Comparison of ENCODE assay signal across 24 mouse cellular contexts in the genomic region with DNA sequence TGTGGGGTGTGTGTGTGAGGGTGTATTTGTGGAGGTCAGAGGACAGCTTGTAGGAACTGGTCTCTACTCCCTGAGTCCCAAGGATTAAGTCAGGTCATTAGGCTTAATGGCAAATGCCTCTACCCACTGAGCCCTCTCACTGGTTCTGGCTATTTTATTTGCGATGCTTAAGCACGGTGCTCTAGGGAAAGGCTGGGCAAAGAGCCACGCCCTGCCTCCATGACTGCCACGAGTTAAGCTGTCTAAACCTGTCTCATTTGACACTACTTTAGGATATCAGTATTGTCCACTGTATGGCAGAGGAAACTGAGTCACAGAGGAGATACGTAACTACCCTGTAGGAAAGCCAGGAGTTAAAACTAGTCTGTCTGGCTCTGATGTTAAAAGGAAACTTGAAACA. TPM values are rescaled to one million over a fixed set of nuclear protein-coding genes. Genes with fewer than 3 reads are reported as not detected.
DNase-seq lines count a peak whose midpoint lies in the region; ATAC-seq lines count a peak whose summit lies in the region.
"Had no signal": no experiment of that assay in that cellular context is flagged by ENCODE, and none has a peak within 500 bp of the region (broad histone marks: within the 10 kb centered on the region; RNA-seq: fewer than 3 reads in every experiment).

No protein-coding gene starts in this region.

- DNase-seq in heart, embryonic 10.5 days (ENCODE audit: low spot score), result no peak
- DNase-seq in heart, postnatal 25 days (ENCODE audit: low spot score), result no peak
- peak; percentile 16 for DNase-seq in lung, postnatal 10 days
- DNase-seq in lung, postnatal 14 days, result no peak
- DNase-seq in layer of hippocampus, postnatal 14 days (ENCODE audit: low spot score in 2 of 2), result no peak
- DNase-seq: cerebellum, adult 11 months; forebrain, postnatal 0 days; gastrocnemius, postnatal 25 days; heart, adult 2 months; kidney, postnatal 36 days; left cerebral cortex, postnatal 4 days; thymus, postnatal 36 days had no signal

- H3K4me1 ChIP-seq in heart, embryonic 10.5 days, result peaks cover 43% of the 10 kb centered on the region
- peaks cover 37% of the 10 kb centered on the region for H3K4me1 ChIP-seq in intestine, embryonic 16.5 days (ENCODE audit: control insufficient read depth, insufficient read depth, low read length)
- H3K4me1 ChIP-seq in intestine, embryonic 15.5 days (replicated peaks), result peaks cover 20% of the 10 kb centered on the region; the same call in 1 of the 2 replicates

- H3K9ac ChIP-seq in intestine, embryonic 16.5 days (ENCODE audit: low read depth, low read length), result no peak overlapping the region
- no peak overlapping the region for H3K9ac ChIP-seq in intestine, embryonic 15.5 days
- H3K9ac ChIP-seq: forebrain, postnatal 0 days; kidney, embryonic 15.5 days; limb, embryonic 15.5 days; midbrain, embryonic 12.5 days; stomach, embryonic 15.5 days had no signal

- no peak overlapping the region for H3K4me3 ChIP-seq in heart, embryonic 10.5 days
- no peak overlapping the region for H3K4me3 ChIP-seq in intestine, embryonic 16.5 days (ENCODE audit: low read length)
- H3K4me3 ChIP-seq in intestine, embryonic 15.5 days (replicated peaks), result no peak overlapping the region
- H3K4me3 ChIP-seq: forebrain, embryonic 10.5 days; heart, adult 2 months; hindbrain, embryonic 10.5 days; kidney, embryonic 15.5 days; limb, embryonic 15.5 days; midbrain, embryonic 12.5 days; stomach, embryonic 15.5 days had no signal

- no peaks in the 10 kb centered on the region for H3K27me3 ChIP-seq in heart, embryonic 10.5 days (ENCODE audit: insufficient read depth, poor library complexity, severe bottlenecking)
- H3K27me3 ChIP-seq in intestine, embryonic 16.5 days (replicated peaks; ENCODE audit: control insufficient read depth, insufficient read depth, low read length), result no peaks in the 10 kb centered on the region
- no peaks in the 10 kb centered on the region for H3K27me3 ChIP-seq in intestine, embryonic 15.5 days (replicated peaks)
- H3K27me3 ChIP-seq: kidney, embryonic 15.5 days; limb, embryonic 15.5 days; midbrain, embryonic 12.5 days; stomach, embryonic 15.5 days had no signal

- no peak for ATAC-seq in intestine, embryonic 16.5 days
- no peak for ATAC-seq in intestine, embryonic 15.5 days
- peak; percentile 56 for ATAC-seq in megakaryocyte progenitor cell, adult 5-6 weeks (replicated peaks; ENCODE audit: poor library complexity)
- ATAC-seq: forebrain, postnatal 0 days; hindbrain, embryonic 16.5 days; intestine, postnatal 0 days had no signal

- H3K27ac ChIP-seq in heart, embryonic 10.5 days, result 0 out of 2 replicates have a peak overlapping the region, but pooled peaks have one; percentile 1
- H3K27ac ChIP-seq in intestine, embryonic 16.5 days (ENCODE audit: low read length), result no peak overlapping the region
- H3K27ac ChIP-seq in intestine, embryonic 15.5 days, result no peak overlapping the region
- H3K27ac ChIP-seq: forebrain, embryonic 10.5 days; heart, adult 2 months; hindbrain, embryonic 10.5 days; kidney, embryonic 15.5 days; limb, embryonic 15.5 days; midbrain, embryonic 12.5 days; stomach, embryonic 15.5 days had no signal

- 0 out of 2 replicates have a peak overlapping the region, but pooled peaks have one; percentile 9 for H3K4me2 ChIP-seq in intestine, embryonic 16.5 days (ENCODE audit: low read depth, low read length)
- H3K4me2 ChIP-seq in intestine, embryonic 15.5 days (replicated peaks), result no peak overlapping the region
- H3K4me2 ChIP-seq: kidney, embryonic 15.5 days; limb, embryonic 15.5 days; midbrain, embryonic 12.5 days; stomach, embryonic 15.5 days had no signal

- WGBS in heart, embryonic 10.5 days, result 60% methylated on average over 5 of the region's 5 CpGs
- 51% methylated on average over 5 of the region's 5 CpGs for WGBS in intestine, embryonic 16.5 days
- WGBS in intestine, embryonic 15.5 days, result 56% methylated on average over 5 of the region's 5 CpGs

- H3K36me3 ChIP-seq in heart, embryonic 10.5 days, result no peaks in the 10 kb centered on the region
- H3K36me3 ChIP-seq in intestine, embryonic 16.5 days (ENCODE audit: control insufficient read depth, insufficient read depth, low read length), result no peaks in the 10 kb centered on the region
- no peaks in the 10 kb centered on the region; the same call in 1 of the 2 replicates for H3K36me3 ChIP-seq in intestine, embryonic 15.5 days
- H3K36me3 ChIP-seq: forebrain, embryonic 10.5 days; midbrain, embryonic 12.5 days; stomach, embryonic 15.5 days had no signal

- no peaks in the 10 kb centered on the region for H3K9me3 ChIP-seq in heart, embryonic 10.5 days
- no peaks in the 10 kb centered on the region for H3K9me3 ChIP-seq in intestine, embryonic 16.5 days (ENCODE audit: control insufficient read depth, low read length)
- no peaks in the 10 kb centered on the region for H3K9me3 ChIP-seq in intestine, embryonic 15.5 days
- H3K9me3 ChIP-seq: forebrain, embryonic 10.5 days; hindbrain, embryonic 10.5 days; kidney, embryonic 15.5 days; limb, embryonic 15.5 days; midbrain, embryonic 12.5 days; stomach, embryonic 15.5 days had no signal

- intact Hi-C loops in heart, postnatal 25 days (cut with DNase I), result no loop called here

RNA-seq across cellular contexts. Expression of a gene that starts 17.7 kb away (rescaled TPM):
- polyA plus RNA-seq in heart, embryonic 10.5 days (2016; fragmentation: Nextera tagmentation; extraction: Ambion mirVana), result 8.8 and 10.2 TPM in 2 replicates
- total RNA-seq in heart, postnatal 25 days (2021), result 10 to 100 TPM; 10.1 to 12.7 TPM
- polyA plus RNA-seq in intestine, embryonic 16.5 days (2015; fragmentation: Nextera tagmentation; extraction: Ambion mirVana), result 17.6 and 18.8 TPM in 2 replicates
- 16.9 and 18.4 TPM in 2 replicates for polyA plus RNA-seq in intestine, embryonic 15.5 days (2015; fragmentation: Nextera tagmentation; extraction: Ambion mirVana)
- 16.7 and 19.4 TPM in 2 replicates for total RNA-seq in megakaryocyte progenitor cell, adult 5-6 weeks (2015)
- total RNA-seq in megakaryocyte progenitor cell, adult 5-6 weeks (2017), result 7.4 and 8.1 TPM in 2 replicates
- 10 to 100 TPM; 19.7 to 20.4 TPM for total RNA-seq in layer of hippocampus, postnatal 14 days (2021)
- total RNA-seq: monocyte, adult 5-6 weeks had no signal
